Mouse (Mus musculus): Measurements from ENCODE around the gene Sesn3. TPM values are rescaled to one million over a fixed set of nuclear protein-coding genes. Genes with fewer than 3 reads are reported as not detected.

Gene Sesn3
- total RNA-seq (2023) = 10 to 100 TPM; 13.2 to 17.6 TPM

DNA sequence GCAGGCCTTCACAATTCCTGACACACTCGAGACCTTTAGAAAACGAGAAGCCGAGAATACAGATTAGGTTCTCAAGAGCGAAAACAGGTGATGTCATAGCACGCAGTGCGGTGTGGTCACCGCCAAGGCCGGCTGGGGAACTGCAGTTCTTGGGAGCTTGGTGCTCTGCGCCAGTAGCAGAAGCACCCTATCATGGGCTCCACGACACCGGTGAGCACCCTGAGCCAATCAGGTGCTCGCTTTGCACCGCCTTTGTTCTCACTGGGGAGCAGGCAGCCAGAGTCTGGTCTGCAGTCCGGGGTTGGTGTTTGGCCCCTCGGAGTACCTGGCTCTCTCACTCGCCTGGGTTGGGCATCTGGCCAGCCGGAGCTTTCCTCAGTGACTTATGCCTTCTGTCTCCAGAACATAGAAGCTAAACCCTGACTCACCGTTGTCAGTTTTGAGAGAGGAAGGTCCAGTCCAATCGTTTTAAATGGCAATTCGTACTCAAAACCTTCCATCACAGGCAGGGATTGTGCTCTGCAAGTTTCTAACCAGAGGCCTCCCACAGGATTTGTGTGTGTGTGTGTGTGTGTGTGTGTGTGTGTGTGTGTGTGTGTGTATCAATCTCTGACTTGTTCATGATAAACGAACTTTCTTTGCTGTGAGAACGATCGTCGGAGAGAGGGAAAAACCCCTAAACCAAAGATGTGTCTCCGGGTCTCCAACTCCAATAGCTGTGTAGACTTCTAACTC, at the start of gene Sesn3:
Gene Sesn3 (plus strand): TSS at position 82 of the 735 bp plus-strand sequence.

DNA sequence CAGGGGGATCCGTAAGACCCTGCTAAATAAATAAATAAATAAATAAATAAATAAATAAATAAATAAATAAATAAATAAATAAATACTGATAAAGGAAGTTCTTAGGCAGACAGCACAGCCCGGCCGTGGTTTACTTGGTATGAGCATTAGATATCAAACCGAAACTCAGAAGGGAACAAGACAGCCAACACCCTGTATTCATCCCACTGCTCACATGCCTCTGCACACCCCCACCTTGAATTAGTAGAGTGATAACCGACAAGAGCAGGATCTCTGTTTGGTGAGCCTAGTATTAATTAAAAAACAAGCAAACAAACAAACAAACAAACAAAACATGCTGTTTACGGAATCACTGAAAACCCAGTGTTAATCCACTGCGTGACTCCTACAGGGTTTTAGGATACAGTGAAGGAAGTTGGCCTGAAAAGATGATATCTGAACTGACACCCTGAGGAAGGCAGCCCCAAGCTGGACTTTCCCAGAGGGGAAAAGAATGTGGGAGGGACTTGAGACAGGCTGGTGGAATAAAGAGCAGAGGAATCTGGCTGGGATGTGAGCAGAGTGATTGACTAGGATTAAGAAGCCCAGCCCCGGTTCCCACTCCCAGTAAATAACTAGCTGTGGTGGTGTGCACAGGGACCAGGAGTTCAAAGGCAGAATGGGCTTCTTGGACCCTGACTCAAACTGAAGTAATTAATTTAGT, 106.6 kb downstream of the Sesn3 start, which contains the start of gene Endod1:
Gene Endod1 (minus strand): TSS at position 155 of the 703 bp plus-strand sequence.

Other genes with a start within 250 kb of the Sesn3 start
- 10 to 100 TPM; 12.3 to 12.6 TPM for gene Endod1, start 106.4 kb downstream of the Sesn3 start, total RNA-seq (2023)
- gene Kdm4d, start 225.4 kb downstream of the Sesn3 start, total RNA-seq (2023) = under 1 TPM in 1 of 2 experiments, not detected in 1; 0.33 TPM
- gene Cwc15, start 225.6 kb downstream of the Sesn3 start, total RNA-seq (2023) = 100 to 1,000 TPM; 105 to 106 TPM

Measured in monocyte, adult 59 days (primary cell).